Mouse (Mus musculus): ENCODE results near the gene Ghrhr.

Gene Ghrhr

GRCm38 (mm10) chr6:55396622-55397041 is 20.5 kb downstream of the Ghrhr start:
- DNase-seq: peak; percentile 89 to 92

- peak; percentile 36 to 48 for DNase-seq
These were observed 23.0 kb downstream of the Ghrhr start for GRCm38 (mm10) chr6:55398869-55399628.

- DNase-seq: peak; percentile 99
These were observed 23.8 kb downstream of the Ghrhr start for GRCm38 (mm10) chr6:55399910-55400309.

- peak; percentile 42 to 58 for DNase-seq
These were observed 26.1 kb downstream of the Ghrhr start for GRCm38 (mm10) chr6:55402041-55402776.

GRCm38 (mm10) chr6:55403411-55404309 is 27.6 kb downstream of the Ghrhr start:
- DNase-seq: no peak

- DNase-seq: no peak
These were observed 28.4 kb downstream of the Ghrhr start for GRCm38 (mm10) chr6:55404421-55404990.

- no peak for DNase-seq
These were observed 31.2 kb downstream of the Ghrhr start for GRCm38 (mm10) chr6:55407345-55407744.

GRCm38 (mm10) chr6:55410119-55410775 is 34.2 kb downstream of the Ghrhr start:
- no peak for DNase-seq

GRCm38 (mm10) chr6:55410977-55411376 is 34.9 kb downstream of the Ghrhr start:
- no peak for DNase-seq

- DNase-seq: no peak
These were observed 40.1 kb downstream of the Ghrhr start for GRCm38 (mm10) chr6:55416202-55416601.

GRCm38 (mm10) chr6:55418746-55419410 is 42.8 kb downstream of the Ghrhr start:
- peak; percentile 89 to 90 for DNase-seq

- DNase-seq: no peak
These were observed 44.3 kb downstream of the Ghrhr start for GRCm38 (mm10) chr6:55420411-55420810.

GRCm38 (mm10) chr6:55420869-55421361 is 44.8 kb downstream of the Ghrhr start:
- peak; percentile 68 to 71 for DNase-seq

- no peak for DNase-seq
These were observed 56.0 kb downstream of the Ghrhr start for GRCm38 (mm10) chr6:55432121-55432520.

- no peak for DNase-seq
These were observed 58.3 kb downstream of the Ghrhr start for GRCm38 (mm10) chr6:55434360-55434759.

GRCm38 (mm10) chr6:55435266-55436159 is 59.4 kb downstream of the Ghrhr start:
- DNase-seq: peak; percentile 90 to 95

GRCm38 (mm10) chr6:55437919-55438318 is 61.8 kb downstream of the Ghrhr start:
- DNase-seq: no peak

Measured in cerebellum, postnatal 10 days (tissue).